Mouse (Mus musculus) liver, postnatal 0 days (tissue): ENCODE data around the gene Kcnd1. TPM values are rescaled to one million over a fixed set of nuclear protein-coding genes. Genes with fewer than 3 reads are reported as not detected.

ENCODE experiments used
- ATAC-seq: fragments of 200-750 bp; cut with Nextera tagmentation; 2 replicates; pipeline ENCODE4 v1.8.0; 2017; ENCODE audit warnings: mild to moderate bottlenecking, moderate library complexity
- DNase-seq: peaks from one replicate; pipeline ENCODE4 v3.0.0-alpha.2; 2016
- H3K27ac ChIP-seq: fragments of 300-500 bp; sonication (generic); 2 replicates; pipeline ENCODE4 v1.5.1; 2014; ENCODE audit warnings: antibody characterized with exemption, moderate library complexity, mild to moderate bottlenecking, low read depth
- H3K27me3 ChIP-seq: fragments of 300-500 bp; sonication (generic); 2 replicates; pipeline ENCODE4 v1.6.1; 2014; ENCODE audit warnings: low read length, control low read depth, mixed read lengths; ENCODE audit not compliant: insufficient read depth
- H3K36me3 ChIP-seq: fragments of 300-500 bp; sonication (generic); replicated peaks from 2 replicates; pipeline ENCODE4 v1.6.1; 2014; ENCODE audit warnings: mild to moderate bottlenecking, control low read depth, low read length, moderate library complexity, mixed read lengths; ENCODE audit not compliant: insufficient read depth
- H3K4me1 ChIP-seq: fragments of 300-500 bp; sonication (generic); 2 replicates; pipeline ENCODE4 v1.6.1; 2014; ENCODE audit warnings: antibody characterized with exemption, mild to moderate bottlenecking, control low read depth; ENCODE audit not compliant: insufficient read depth
- H3K4me2 ChIP-seq: fragments of 300-500 bp; sonication (generic); 2 replicates; pipeline ENCODE4 v1.6.1; 2014; ENCODE audit warnings: low read depth, mild to moderate bottlenecking, low read length, moderate library complexity, mixed read lengths
- H3K4me3 ChIP-seq: fragments of 300-500 bp; sonication (generic); 2 replicates; pipeline ENCODE4 v1.5.1; 2014; ENCODE audit warnings: low read depth, low read length
- H3K9ac ChIP-seq: fragments of 300-500 bp; sonication (generic); replicated peaks from 2 replicates; pipeline ENCODE4 v1.6.1; 2014; ENCODE audit warnings: mild to moderate bottlenecking, moderate library complexity
- H3K9me3 ChIP-seq: fragments of 300-500 bp; sonication (generic); 2 replicates; pipeline ENCODE4 v1.6.1; 2016; ENCODE audit warnings: mild to moderate bottlenecking, control low read depth, low read length, mixed read lengths
- CTCF ChIP-seq: sonication (generic); IDR thresholded peaks from 2 replicates; pipeline ENCODE4 v1.5.1; 2016; ENCODE audit warnings: antibody characterized with exemption, low read depth
- EP300 ChIP-seq: IDR thresholded peaks from 2 replicates; pipeline ENCODE4 v1.6.1; 2016; ENCODE audit warnings: antibody characterized with exemption, low read depth, mild to moderate bottlenecking
- WGBS: fragments of 180-500 bp; shearing (Covaris S2); extraction: QIAGEN DNeasy Blood & Tissue Kit; methylation state at CpG from one replicate; pipeline ENCODE4 v1.1.7; 2014; ENCODE audit not compliant: insufficient replicate concordance; 5-methylcytosine and 5-hydroxymethylcytosine counted together
- polyA plus RNA-seq: library from polyadenylated mRNA; unstranded; fragments of >200 nt; fragmentation: Nextera tagmentation; extraction: Ambion mirVana; gene quantifications from 2 replicates; pipeline ENCODE4 v1.2.1, GENCODE M21; 2015

Gene Kcnd1
- polyA plus RNA-seq, 1 experiment from 2014 or later: 0.15 TPM

GRCm38 (mm10) chrX:7842318-7842717 lies 20.2 kb downstream of the Kcnd1 start:
- H3K4me1 ChIP-seq: peaks cover 14% of the 10 kb centered on the region
- peak; percentile 58 for DNase-seq

DNA sequence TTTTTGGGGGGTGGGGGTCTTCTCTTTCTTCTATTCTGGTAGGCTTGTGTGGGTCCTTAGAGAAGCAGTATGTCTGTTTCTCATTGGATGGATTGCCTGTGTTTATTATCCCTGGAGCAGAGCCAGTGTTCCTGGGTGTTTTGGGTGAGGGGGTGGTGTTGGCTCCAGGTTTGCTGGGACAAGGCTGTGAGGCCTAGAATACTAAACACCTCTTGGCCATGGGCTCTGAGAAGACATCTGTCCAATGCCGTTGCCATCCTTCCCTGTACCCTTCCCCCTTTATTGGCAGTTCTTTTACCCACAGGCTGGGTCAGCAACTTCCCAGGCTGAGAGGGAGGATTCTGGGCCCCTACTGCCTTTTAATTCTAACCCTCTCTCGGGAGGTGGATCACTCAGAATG lies 25.8 kb downstream of the Kcnd1 start:
- no peak for ATAC-seq
- Histone ChIP-seq H3K4me2 (no peak overlapping the region), H3K36me3 (peaks cover 19% of the 10 kb centered on the region), H3K4me1 (no peaks in the 10 kb centered on the region), H3K27ac (no peak overlapping the region), H3K9me3 (no peaks in the 10 kb centered on the region), H3K27me3 (no peaks in the 10 kb centered on the region), H3K9ac (no peak overlapping the region), H3K4me3 (no peak overlapping the region)
- TF ChIP-seq CTCF: no peak
- TF ChIP-seq EP300: no peak
- whole genome bisulfite sequencing: 84% methylated on average over 2 of the region's 2 CpGs
- DNase-seq: no peak

More at GRCm38 (mm10) chrX:7842318-7842717, 20.2 kb downstream of the Kcnd1 start:
- ATAC-seq: no peak
- peak overlapping the region; percentile 89 for H3K9ac ChIP-seq
- H3K4me3 ChIP-seq: peak overlapping the region; percentile 84
- H3K4me2 ChIP-seq: peak overlapping the region; percentile 76
- H3K27me3 ChIP-seq: no peaks in the 10 kb centered on the region
- H3K36me3 ChIP-seq: peaks cover 8% of the 10 kb centered on the region
- H3K27ac ChIP-seq: peak overlapping the region; percentile 98
- H3K9me3 ChIP-seq: no peaks in the 10 kb centered on the region
- 30% methylated on average over 38 of the region's 42 CpGs for WGBS
- TF ChIP-seq CTCF (no peak), EP300 (no peak)

DNA sequence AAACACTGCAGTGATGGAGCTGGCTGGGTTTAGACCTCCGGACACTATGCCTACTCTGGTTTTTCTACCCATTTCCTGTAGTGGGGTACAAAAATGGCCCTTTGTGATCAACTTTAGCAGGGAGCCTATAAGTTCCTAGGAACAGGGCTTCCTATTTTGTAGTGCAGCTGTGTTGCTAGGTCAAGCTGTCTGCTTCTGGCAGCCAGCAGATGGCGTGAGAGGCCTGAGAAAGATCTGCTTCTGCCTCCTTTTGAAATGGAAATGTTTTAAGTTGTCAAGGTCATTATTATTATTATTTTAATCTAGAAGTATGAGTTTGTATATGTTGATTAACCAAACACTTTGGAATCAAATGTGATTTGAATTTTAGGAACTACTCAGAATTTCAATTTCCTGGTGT lies 32.5 kb downstream of the Kcnd1 start:
- 21% methylated on average over 2 of the region's 2 CpGs for whole genome bisulfite sequencing
- no peaks in the 10 kb centered on the region for H3K4me1 ChIP-seq
- H3K27me3 ChIP-seq: no peaks in the 10 kb centered on the region
- TF ChIP-seq CTCF (peak; percentile 72), EP300 (no peak)
- no peak overlapping the region for H3K27ac ChIP-seq
- peak; percentile 47 for DNase-seq
- ATAC-seq: no peak
- no peak overlapping the region for H3K4me3 ChIP-seq
- no peaks in the 10 kb centered on the region for H3K9me3 ChIP-seq
- H3K9ac ChIP-seq: no peak overlapping the region
- peaks cover 19% of the 10 kb centered on the region for H3K36me3 ChIP-seq
- H3K4me2 ChIP-seq: no peak overlapping the region

DNA sequence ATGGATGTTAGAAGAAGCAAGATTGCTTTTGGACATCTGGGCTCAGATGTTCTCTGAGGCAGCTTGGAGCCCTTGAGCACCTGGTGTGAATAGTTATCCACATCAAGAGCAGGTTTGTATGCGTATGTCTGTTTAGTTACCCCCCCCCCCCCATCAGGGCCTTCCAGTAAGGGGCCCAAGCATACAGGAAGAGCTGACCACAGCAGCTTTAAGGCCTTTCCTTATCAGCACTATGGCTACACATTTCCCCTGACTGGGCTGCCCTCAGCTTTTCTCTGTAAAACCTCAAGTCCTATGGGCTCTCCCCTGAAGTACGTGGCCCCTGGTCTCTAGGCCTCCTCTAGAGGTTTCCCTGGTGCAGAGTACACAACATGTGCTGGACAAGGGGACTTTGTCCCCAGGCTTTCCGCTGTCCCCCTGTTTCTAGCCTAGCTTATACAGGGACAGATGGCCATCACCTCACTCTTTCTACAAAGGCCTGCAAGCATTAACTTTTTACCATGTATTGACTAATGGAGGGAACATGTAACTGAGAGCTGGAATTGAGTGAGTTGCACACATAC lies 37.2 kb downstream of the Kcnd1 start:
- peaks cover 11% of the 10 kb centered on the region for H3K36me3 ChIP-seq
- ATAC-seq (peak; percentile 75), DNase-seq (no peak)
- 40% methylated on average over 3 of the region's 3 CpGs for WGBS
- no peaks in the 10 kb centered on the region; the same call in 1 of the 2 replicates for H3K4me1 ChIP-seq
- no peak overlapping the region for H3K9ac ChIP-seq
- no peaks in the 10 kb centered on the region for H3K27me3 ChIP-seq
- peak overlapping the region; percentile 26; the same call in 1 of the 2 replicates for H3K27ac ChIP-seq
- no peak overlapping the region for H3K4me3 ChIP-seq
- H3K4me2 ChIP-seq: no peak overlapping the region
- no peaks in the 10 kb centered on the region for H3K9me3 ChIP-seq
- TF ChIP-seq EP300: no peak
- TF ChIP-seq CTCF: no peak

DNA sequence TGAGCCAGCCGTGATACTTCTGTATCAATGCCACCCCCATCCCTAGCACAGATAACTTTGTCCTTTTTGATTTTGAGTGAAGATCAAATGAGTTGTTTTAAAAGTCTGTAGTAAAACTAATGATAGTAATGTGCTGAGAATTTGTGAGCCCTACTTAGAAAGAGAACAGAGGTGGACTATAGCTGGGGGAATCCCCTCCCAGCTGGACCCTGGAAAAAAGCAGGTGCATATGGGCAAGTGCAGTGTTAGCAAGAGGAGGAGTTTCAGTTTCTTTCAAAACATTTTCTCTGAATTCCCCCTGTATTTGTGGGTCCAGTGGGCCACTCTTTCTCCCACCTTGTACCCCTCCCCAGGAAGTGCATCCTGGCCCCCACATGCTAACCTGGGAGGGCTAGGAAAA lies 41.1 kb downstream of the Kcnd1 start:
- WGBS: 74% methylated on average over 1 of the region's 1 CpGs
- H3K4me1 ChIP-seq: peaks cover 5% of the 10 kb centered on the region; the same call in 1 of the 2 replicates

DNA sequence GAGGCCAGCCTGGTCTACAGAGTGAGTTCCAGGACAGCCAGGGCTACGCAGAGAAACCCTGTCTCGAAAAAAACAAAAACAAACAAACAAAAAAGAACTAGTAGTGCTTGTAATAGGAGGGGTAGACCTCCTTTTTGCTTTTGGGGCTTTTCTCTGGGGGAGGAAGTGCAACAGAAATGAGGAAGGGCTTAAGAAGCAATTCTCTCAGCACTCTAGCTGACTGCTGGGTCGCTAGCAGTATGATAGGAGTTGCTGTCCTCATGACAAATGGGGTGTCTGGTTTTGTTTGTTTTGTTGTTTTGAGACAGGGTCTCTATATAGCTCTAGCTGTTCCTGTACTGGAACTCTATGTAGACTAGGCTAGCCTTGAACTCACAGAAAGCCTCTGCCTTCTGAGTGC lies 42.5 kb downstream of the Kcnd1 start:
- WGBS: 53% methylated on average over 3 of the region's 3 CpGs
- Histone ChIP-seq H3K9me3 (no peaks in the 10 kb centered on the region), H3K27ac (no peak overlapping the region), H3K27me3 (no peaks in the 10 kb centered on the region), H3K9ac (no peak overlapping the region), H3K4me1 (peaks cover 5% of the 10 kb centered on the region; the same call in 1 of the 2 replicates), H3K36me3 (peaks cover 12% of the 10 kb centered on the region), H3K4me2 (no peak overlapping the region), H3K4me3 (no peak overlapping the region)
- DNase-seq (no peak), ATAC-seq (no peak)
- no peak for TF ChIP-seq CTCF
- no peak for TF ChIP-seq EP300

More for the DNA sequence above, 41.1 kb downstream of the Kcnd1 start:
- DNase-seq (no peak), ATAC-seq (no peak)
- Histone ChIP-seq H3K36me3 (peaks cover 12% of the 10 kb centered on the region), H3K27ac (no peak overlapping the region), H3K9ac (no peak overlapping the region), H3K4me3 (no peak overlapping the region), H3K4me2 (no peak overlapping the region), H3K27me3 (no peaks in the 10 kb centered on the region), H3K9me3 (no peaks in the 10 kb centered on the region)
- TF ChIP-seq EP300 (no peak), CTCF (no peak)
